Mouse (Mus musculus) MEL (cell line): ENCODE measurements at regions not wholly inside any gene's neighbourhood (a gene's known extent, or its start where the extent isn't known, plus 50 kb on each side); places are given as distances from the start of the nearest gene placed in this dataset.

Source experiments
- DNase-seq: peaks from one replicate; pipeline ENCODE4 v3.0.0; 2011; ENCODE audit warnings: low read depth, low spot score
- H3K27ac ChIP-seq: 2 replicates; pipeline ENCODE4 v1.5.1; 2012; ENCODE audit warnings: low read depth, mild to moderate bottlenecking, control low read depth, low read length, moderate library complexity; ENCODE audit not compliant: control insufficient read depth
- H3K27me3 ChIP-seq, 2 experiments: fragments of 150-350 bp in 1 of 2; sonication (generic) in 1 of 2; 2 replicates each; pipeline ENCODE4 v1.6.1; 2012; ENCODE audit warnings: low read length in 2 of 2, mild to moderate bottlenecking in 2 of 2, improper control_type of control experiment in 1 of 2, moderate library complexity in 1 of 2; ENCODE audit not compliant: insufficient read depth in 2 of 2, control insufficient read depth in 1 of 2
- H3K36me3 ChIP-seq, 2 experiments: 2 replicates each; pipeline ENCODE4 v1.6.1; 2012 to 2014; ENCODE audit warnings: low read length in 2 of 2, improper control_type of control experiment in 1 of 2, inconsistent platforms in 1 of 2, mild to moderate bottlenecking in 1 of 2; ENCODE audit not compliant: insufficient read depth in 2 of 2, control insufficient read depth in 1 of 2
- H3K4me1 ChIP-seq, 2 experiments: fragments of 150-350 bp in 1 of 2; sonication (generic) in 1 of 2; 2 replicates each; pipeline ENCODE4 v1.6.1; 2012; ENCODE audit warnings: low read length in 2 of 2, improper control_type of control experiment in 1 of 2, mild to moderate bottlenecking in 1 of 2; ENCODE audit not compliant: insufficient read depth in 2 of 2, control insufficient read depth in 1 of 2
- H3K4me3 ChIP-seq, 2 experiments: fragments of 150-350 bp in 1 of 2; sonication (generic) in 1 of 2; 2 replicates each; pipeline ENCODE4 v1.5.1; 2012; ENCODE audit warnings: low read depth in 2 of 2, low read length in 2 of 2, mild to moderate bottlenecking in 2 of 2, moderate library complexity in 2 of 2, control low read depth in 1 of 2, improper control_type of control experiment in 1 of 2; ENCODE audit not compliant: control insufficient read depth in 1 of 2, insufficient read depth in 1 of 2
- H3K79me2 ChIP-seq: 2 replicates; pipeline ENCODE4 v1.6.1; 2012; ENCODE audit warnings: mild to moderate bottlenecking, low read length, moderate library complexity; ENCODE audit not compliant: control insufficient read depth, poor library complexity, insufficient read depth
- H3K9ac ChIP-seq: 2 replicates; pipeline ENCODE4 v1.6.1; 2012; ENCODE audit warnings: low read depth, mild to moderate bottlenecking, control low read depth, low read length, moderate library complexity; ENCODE audit not compliant: control insufficient read depth, poor library complexity, severe bottlenecking
- H3K9me3 ChIP-seq: fragments of 150-350 bp; sonication (generic); replicated peaks from 2 replicates; pipeline ENCODE4 v1.6.1; 2012; ENCODE audit warnings: mild to moderate bottlenecking, low read length, improper control_type of control experiment, moderate library complexity; ENCODE audit not compliant: insufficient read depth
- BHLHE40 ChIP-seq: IDR thresholded peaks from 2 replicates; pipeline ENCODE4 v1.6.1; 2012; ENCODE audit warnings: low read depth, mild to moderate bottlenecking, inconsistent platforms, low read length, improper control_type of control experiment, borderline replicate concordance
- CHD1 ChIP-seq: IDR thresholded peaks from 2 replicates; pipeline ENCODE4 v1.6.1; 2012; ENCODE audit warnings: low read depth, mild to moderate bottlenecking, inconsistent platforms, low read length, improper control_type of control experiment
- CHD2 ChIP-seq: IDR thresholded peaks from 2 replicates; pipeline ENCODE4 v1.6.1; 2011; ENCODE audit warnings: low read length, improper control_type of control experiment
- CTCF ChIP-seq, 3 experiments: IDR thresholded peaks in 2 of 3; conservative IDR thresholded peaks in 1 of 3; 2 replicates each; pipeline ENCODE4 v1.5.1; 2011 to 2012; ENCODE audit warnings: low read length in 3 of 3, low read depth in 2 of 3, mild to moderate bottlenecking in 2 of 3, improper control_type of control experiment in 1 of 3, inconsistent platforms in 1 of 3, mixed read lengths in 1 of 3, moderate library complexity in 1 of 3; ENCODE audit not compliant: control insufficient read depth in 1 of 3, insufficient read depth in 1 of 3, poor library complexity in 1 of 3, severe bottlenecking in 1 of 3
- ELF1 ChIP-seq: IDR thresholded peaks from 2 replicates; pipeline ENCODE4 v1.6.1; 2014; ENCODE audit warnings: low read depth, mild to moderate bottlenecking, inconsistent platforms, low read length, improper control_type of control experiment, moderate library complexity
- EP300 ChIP-seq, 2 experiments: IDR thresholded peaks; 2 replicates each; pipeline ENCODE4 v1.6.1; 2011; ENCODE audit warnings: improper control_type of control experiment in 2 of 2, low read length in 2 of 2, low read depth in 1 of 2, mild to moderate bottlenecking in 1 of 2
- ETS1 ChIP-seq: IDR thresholded peaks from 2 replicates; pipeline ENCODE4 v1.6.1; 2012; ENCODE audit warnings: low read depth, mild to moderate bottlenecking, inconsistent platforms, low read length, improper control_type of control experiment, moderate library complexity
- GABPA ChIP-seq: IDR thresholded peaks from 2 replicates; pipeline ENCODE4 v1.6.1; 2012; ENCODE audit warnings: low read depth, mild to moderate bottlenecking, inconsistent platforms, low read length, improper control_type of control experiment, moderate library complexity
- GATA1 ChIP-seq: IDR thresholded peaks from 2 replicates; pipeline ENCODE4 v1.6.1; 2011; ENCODE audit warnings: low read depth, low read length, improper control_type of control experiment
- HCFC1 ChIP-seq: IDR thresholded peaks from 2 replicates; pipeline ENCODE4 v1.6.1; 2012; ENCODE audit warnings: low read depth, mild to moderate bottlenecking, inconsistent platforms, low read length, improper control_type of control experiment, moderate library complexity
- JUND ChIP-seq: IDR thresholded peaks from 2 replicates; pipeline ENCODE4 v1.6.1; 2011; ENCODE audit warnings: low read depth, mild to moderate bottlenecking, improper control_type of control experiment, low read length
- MAFK ChIP-seq: IDR thresholded peaks from 2 replicates; pipeline ENCODE4 v1.6.1; 2011; ENCODE audit warnings: low read depth, mild to moderate bottlenecking, low read length, improper control_type of control experiment, borderline replicate concordance
- MAX ChIP-seq: IDR thresholded peaks from 2 replicates; pipeline ENCODE4 v1.6.1; 2011; ENCODE audit warnings: low read length, improper control_type of control experiment
- MAZ ChIP-seq: IDR thresholded peaks from 2 replicates; pipeline ENCODE4 v1.6.1; 2012; ENCODE audit warnings: low read depth, mild to moderate bottlenecking, inconsistent platforms, low read length, improper control_type of control experiment
- MEF2A ChIP-seq: IDR thresholded peaks from 2 replicates; pipeline ENCODE4 v1.6.1; 2014; ENCODE audit warnings: low read depth, mild to moderate bottlenecking, inconsistent platforms, low read length, improper control_type of control experiment; ENCODE audit not compliant: poor library complexity, insufficient replicate concordance, severe bottlenecking; ENCODE audit errors: extremely low read depth
- MYC ChIP-seq: IDR thresholded peaks from 2 replicates; pipeline ENCODE4 v1.6.1; 2011; ENCODE audit warnings: low read depth, mild to moderate bottlenecking, low read length, improper control_type of control experiment, moderate library complexity
- NRF1 ChIP-seq: IDR thresholded peaks from 2 replicates; pipeline ENCODE4 v1.6.1; 2014; ENCODE audit warnings: low read depth, mild to moderate bottlenecking, inconsistent platforms, low read length, improper control_type of control experiment, moderate library complexity; ENCODE audit not compliant: poor library complexity, insufficient read depth, severe bottlenecking
- POLR2A ChIP-seq, 2 experiments: IDR thresholded peaks; 2 replicates each; pipeline ENCODE4 v1.6.1; 2011 to 2012; ENCODE audit warnings: low read length in 2 of 2, mild to moderate bottlenecking in 2 of 2, control low read depth in 1 of 2, improper control_type of control experiment in 1 of 2, low read depth in 1 of 2, moderate library complexity in 1 of 2; ENCODE audit not compliant: control insufficient read depth in 1 of 2, insufficient read depth in 1 of 2, poor library complexity in 1 of 2
- RAD21 ChIP-seq: IDR thresholded peaks from 2 replicates; pipeline ENCODE4 v1.6.1; 2011; ENCODE audit warnings: mild to moderate bottlenecking, low read depth, low read length, improper control_type of control experiment
- RCOR1 ChIP-seq: IDR thresholded peaks from 2 replicates; pipeline ENCODE4 v1.6.1; 2012; ENCODE audit warnings: low read depth, mild to moderate bottlenecking, inconsistent platforms, low read length, improper control_type of control experiment
- SIN3A ChIP-seq: IDR thresholded peaks from 2 replicates; pipeline ENCODE4 v1.6.1; 2012; ENCODE audit warnings: low read length, improper control_type of control experiment, inconsistent platforms
- SMC3 ChIP-seq: IDR thresholded peaks from 2 replicates; pipeline ENCODE4 v1.6.1; 2011; ENCODE audit warnings: low read depth, low read length, improper control_type of control experiment
- TBP ChIP-seq: IDR thresholded peaks from 2 replicates; pipeline ENCODE4 v1.8.0; 2011; ENCODE audit warnings: low read depth, low read length, improper control_type of control experiment
- UBTF ChIP-seq: IDR thresholded peaks from 2 replicates; pipeline ENCODE4 v1.6.1; 2012; ENCODE audit warnings: low read depth, mild to moderate bottlenecking, inconsistent platforms, low read length, improper control_type of control experiment, moderate library complexity, borderline replicate concordance; ENCODE audit not compliant: insufficient read depth
- USF1 ChIP-seq: IDR thresholded peaks from 2 replicates; pipeline ENCODE4 v1.6.1; 2014; ENCODE audit warnings: low read depth, mild to moderate bottlenecking, inconsistent platforms, low read length, improper control_type of control experiment, moderate library complexity
- USF2 ChIP-seq, 2 experiments: IDR thresholded peaks; 2 replicates each; pipeline ENCODE4 v1.6.1; 2011 to 2012; ENCODE audit warnings: improper control_type of control experiment in 2 of 2, low read length in 2 of 2, borderline replicate concordance in 1 of 2, inconsistent platforms in 1 of 2, low read depth in 1 of 2, mild to moderate bottlenecking in 1 of 2; ENCODE audit not compliant: insufficient read depth in 1 of 2
- ZKSCAN1 ChIP-seq: IDR thresholded peaks from 2 replicates; pipeline ENCODE4 v1.6.1; 2012; ENCODE audit warnings: low read depth, mild to moderate bottlenecking, inconsistent platforms, low read length, improper control_type of control experiment, moderate library complexity
- ZNF384 ChIP-seq: IDR thresholded peaks from 2 replicates; pipeline ENCODE4 v1.6.1; 2012; ENCODE audit warnings: low read depth, mild to moderate bottlenecking, inconsistent platforms, low read length, improper control_type of control experiment

- no peak for DNase-seq
- H3K36me3 ChIP-seq = no peaks in the 10 kb centered on the region
- no peak overlapping the region for H3K27ac ChIP-seq
- no peak overlapping the region for H3K9ac ChIP-seq
- no peaks in the 10 kb centered on the region for H3K79me2 ChIP-seq
- TF ChIP-seq MAZ (no peak), GATA1 (no peak), ELF1 (no peak), ETS1 (no peak), UBTF (no peak), MYC (no peak), ZNF384 (no peak), GABPA (no peak), TBP (no peak), CHD2 (no peak), NRF1 (no peak), USF1 (no peak), SIN3A (no peak), HCFC1 (no peak), MAX (no peak), SMC3 (no peak), ZKSCAN1 (no peak), MAFK (no peak), BHLHE40 (no peak), CTCF (IDR thresholded peaks at IDR 0.05 in 2 of 3, conservative IDR thresholded peaks at IDR 0.05 in 1 of 3; ENCODE audit: control insufficient read depth in 1 of 3, insufficient read depth in 1 of 3, low read depth in 2 of 3, low read length in 3 of 3, poor library complexity in 1 of 3, severe bottlenecking in 1 of 3) (no peak)
- H3K9me3 ChIP-seq = no peaks in the 10 kb centered on the region
- no peaks in the 10 kb centered on the region for H3K27me3 ChIP-seq
- H3K4me1 ChIP-seq = no peaks in the 10 kb centered on the region
- no peak overlapping the region for H3K4me3 ChIP-seq
These were observed 64.3 kb upstream of the Pard3b start for GRCm38 (mm10) chr1:61574276-61574675.

DNA sequence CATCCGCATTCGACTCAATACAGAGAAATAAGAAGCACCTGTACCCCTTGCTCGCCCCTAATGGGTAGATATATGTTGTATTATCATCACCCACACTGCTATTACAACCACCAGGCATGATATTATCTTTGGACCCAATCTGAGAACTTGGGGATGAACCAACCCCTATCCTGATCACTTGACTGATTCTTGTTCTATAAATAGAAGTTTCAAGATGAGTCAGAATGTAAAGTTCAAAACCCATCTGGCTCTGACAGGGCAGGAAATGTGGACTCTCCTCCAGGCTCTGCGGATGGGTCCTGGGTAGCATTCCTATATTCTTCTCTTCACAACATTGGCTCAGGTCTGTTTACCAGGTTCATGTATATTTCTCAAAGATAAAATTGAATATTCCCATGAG lies 61.9 kb upstream of the Pard3b start:
- Histone ChIP-seq H3K27ac (no peak overlapping the region), H3K27me3 (no peaks in the 10 kb centered on the region), H3K4me3 (no peak overlapping the region), H3K9ac (no peak overlapping the region), H3K79me2 (no peaks in the 10 kb centered on the region), H3K36me3 (no peaks in the 10 kb centered on the region), H3K9me3 (no peaks in the 10 kb centered on the region), H3K4me1 (no peaks in the 10 kb centered on the region)
- DNase-seq = no peak
- no peak for TF ChIP-seq HCFC1
- no peak for TF ChIP-seq MEF2A
- no peak for TF ChIP-seq RAD21
- no peak for TF ChIP-seq MAX
- TF ChIP-seq SIN3A = no peak
- no peak for TF ChIP-seq RCOR1
- no peak for TF ChIP-seq POLR2A (IDR thresholded peaks at IDR 0.05; ENCODE audit: control insufficient read depth in 1 of 2, insufficient read depth in 1 of 2, low read depth in 1 of 2, low read length in 2 of 2, poor library complexity in 1 of 2)
- TF ChIP-seq EP300 (IDR thresholded peaks at IDR 0.05; ENCODE audit: low read depth in 1 of 2, low read length in 2 of 2) = no peak
- TF ChIP-seq CHD1 = no peak
- TF ChIP-seq ETS1 = no peak
- no peak for TF ChIP-seq USF2 (IDR thresholded peaks at IDR 0.05; ENCODE audit: borderline replicate concordance in 1 of 2, insufficient read depth in 1 of 2, low read depth in 1 of 2, low read length in 2 of 2)
- no peak for TF ChIP-seq JUND
